Mouse (Mus musculus) heart, postnatal 10 days (tissue): ENCODE results near the gene Rraga. TPM values are rescaled to one million over a fixed set of nuclear protein-coding genes. Genes with fewer than 3 reads are reported as not detected.
"Not testable (repeated sequence)": the region's sequence is repeated elsewhere in the genome, so short reads cannot be mapped to it uniquely, and the experiment has no call there.

ENCODE experiments used
- DNase-seq, 2 experiments: peaks; one replicate each; pipeline ENCODE4 v3.0.0; 2021
- intact Hi-C: fragments of 180-260 bp; cut with DNase I; formaldehyde crosslinking; loops from one replicate; pipeline ENCODE4 v1.15.1; 2025
- total RNA-seq, 2 experiments: library from RNA; stranded (reverse); gene quantifications; 2 replicates each; pipeline ENCODE4 v1.2.3; 2021

Gene Rraga
- total RNA-seq, 2 experiments from 2014 or later, result 69.6 to 75.1 TPM

DNA sequence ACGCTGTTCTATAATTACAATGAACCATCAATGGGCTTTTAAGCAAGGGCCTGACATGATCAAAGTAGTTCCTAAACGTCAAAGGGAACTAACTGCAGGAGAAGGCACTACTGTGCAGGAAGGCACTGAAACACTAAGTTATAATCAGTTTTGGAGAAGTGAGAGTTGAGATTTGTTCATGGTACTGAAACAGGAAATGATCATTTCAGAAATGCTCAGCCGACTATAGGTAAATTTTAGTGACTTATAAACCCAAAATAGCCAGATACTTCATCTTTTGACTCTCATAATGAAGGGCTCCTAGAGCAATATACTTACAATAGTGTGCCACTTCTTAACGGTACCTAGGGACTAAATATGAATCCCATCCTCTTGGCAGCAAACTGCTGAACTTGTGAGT is 4.6 kb downstream of the Rraga start:
- intact Hi-C loops, result no loop called here
- DNase-seq, result no peak

DNA sequence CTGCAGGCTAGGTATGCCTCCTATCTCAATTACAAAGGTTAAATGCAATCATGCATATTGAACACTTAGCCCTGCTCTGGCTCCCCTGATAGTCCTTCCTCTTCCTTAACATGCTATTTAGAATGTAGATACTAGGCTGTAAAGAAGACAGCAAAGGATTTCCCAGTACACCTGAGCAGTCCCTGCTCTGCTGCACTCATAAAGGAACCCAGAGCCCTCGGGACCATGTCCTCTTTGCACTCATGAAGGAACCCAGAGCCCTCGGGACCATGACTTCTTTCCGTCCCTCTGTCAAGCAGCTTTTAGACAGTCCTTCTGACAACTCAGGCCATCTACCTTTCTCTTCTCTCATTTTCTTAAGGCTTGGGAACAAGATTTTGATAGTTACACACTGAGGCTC is 5.1 kb downstream of the Rraga start:
- no peak for DNase-seq
- intact Hi-C loops, result no loop called here

DNA sequence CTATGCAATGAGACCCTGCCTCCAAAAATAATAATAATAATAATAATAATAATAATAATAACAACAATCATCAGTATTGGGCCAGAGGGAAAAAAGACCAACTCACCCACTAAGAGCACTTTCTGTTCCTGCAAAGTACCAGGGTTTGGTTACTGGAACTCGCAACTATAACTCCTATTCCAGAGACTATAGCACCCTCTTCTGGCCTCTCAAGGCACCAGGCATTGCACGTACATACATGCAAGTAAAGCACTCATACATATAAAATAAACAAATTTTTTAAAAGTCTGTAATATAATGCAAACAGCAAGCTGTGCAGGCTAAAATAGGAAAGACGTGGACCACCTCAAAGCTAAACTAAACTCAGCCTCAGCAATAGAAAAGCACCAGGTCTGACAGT is 12.8 kb downstream of the Rraga start:
- no peak for DNase-seq
- intact Hi-C loops, result no loop called here

DNA sequence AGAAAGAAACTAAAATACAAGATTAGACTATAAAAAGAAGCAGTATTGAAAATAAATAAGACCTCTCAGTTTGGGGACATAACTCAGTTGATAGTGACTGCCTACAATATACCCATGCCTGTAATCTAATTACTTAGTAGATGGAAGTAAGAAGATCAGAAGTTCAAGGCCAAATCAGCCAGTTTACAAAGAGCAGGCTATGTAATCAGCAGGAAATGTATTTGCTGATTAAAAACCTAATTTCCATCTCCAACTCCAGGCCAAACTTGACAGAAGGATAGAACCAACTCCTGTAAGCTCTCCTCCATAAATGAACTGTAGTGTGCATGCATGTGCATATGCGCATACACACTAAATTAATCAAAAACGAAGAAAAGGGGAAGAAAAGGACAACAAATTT is 15.8 kb downstream of the Rraga start:
- DNase-seq, result no peak
- intact Hi-C loops, result no loop called here

DNA sequence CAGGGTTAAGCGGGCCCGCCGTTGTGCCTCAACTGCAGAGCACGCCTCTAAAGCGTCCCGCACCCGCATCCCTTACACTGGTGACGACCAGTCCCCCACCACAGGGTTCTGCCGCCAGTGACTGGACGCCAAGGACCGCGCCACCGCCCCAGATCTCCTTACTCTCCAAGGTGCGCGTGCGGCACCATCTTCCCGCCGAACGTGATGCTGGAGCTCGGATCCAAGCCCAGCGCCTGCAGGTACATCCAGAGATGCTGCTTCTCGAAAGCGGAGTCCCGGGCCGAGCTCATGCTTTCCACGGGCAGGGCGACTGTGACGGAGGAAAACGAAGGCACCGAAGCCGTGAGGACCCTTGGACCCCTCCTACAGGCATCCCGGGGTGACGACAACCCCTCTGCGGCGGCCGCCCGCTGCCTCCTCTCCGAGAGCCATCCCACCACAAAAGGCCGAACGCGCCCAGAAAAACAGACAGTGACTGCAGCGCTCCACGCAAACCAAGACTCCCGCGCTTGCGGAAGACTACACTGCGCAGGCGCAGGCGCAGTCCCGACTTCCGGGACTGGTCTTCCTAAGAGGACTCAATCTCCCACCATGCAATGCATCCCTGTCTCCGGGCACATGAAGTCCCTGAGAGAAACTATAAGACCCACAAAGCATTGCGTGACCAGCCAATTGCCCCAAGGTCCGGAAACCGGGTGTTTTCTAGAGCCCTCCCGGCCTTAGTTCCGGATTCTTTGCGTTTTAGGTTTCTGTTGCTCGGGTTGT is 36.2 kb downstream of the Rraga start, which contains the start of gene Haus6:
TSS of gene Haus6 (minus strand) at position 532 of the 765 bp plus-strand sequence.
- intact Hi-C loops, result loop anchor here (2.0 to 5.0 kb wide), 2 partner anchors 35 to 41 kb away; no protein-coding TSS in a partner anchor

DNA sequence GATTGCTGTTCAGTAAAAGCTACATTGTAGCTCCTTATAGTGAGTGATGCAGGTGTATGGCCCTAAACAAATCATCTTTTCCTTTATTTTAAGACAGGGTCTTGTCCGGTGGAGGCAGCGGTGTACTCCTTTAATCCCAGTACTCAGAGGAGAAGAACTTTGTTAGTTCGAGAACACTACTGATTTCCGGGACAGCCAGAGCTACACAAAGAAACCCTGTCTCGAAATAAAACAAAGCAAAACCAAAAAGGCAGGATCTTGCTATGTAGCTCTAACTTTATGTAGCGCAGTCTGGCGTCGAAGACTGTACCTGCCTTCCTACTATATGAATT is 36.8 kb downstream of the Rraga start:
- no peak for DNase-seq
- intact Hi-C loops, result loop anchor here (5.0 kb wide), 1 partner anchor 40 kb away; no protein-coding TSS in a partner anchor

More for the DNA sequence above, 36.2 kb downstream of the Rraga start, which contains the start of gene Haus6:
- peak; percentile 93 for DNase-seq

DNA sequence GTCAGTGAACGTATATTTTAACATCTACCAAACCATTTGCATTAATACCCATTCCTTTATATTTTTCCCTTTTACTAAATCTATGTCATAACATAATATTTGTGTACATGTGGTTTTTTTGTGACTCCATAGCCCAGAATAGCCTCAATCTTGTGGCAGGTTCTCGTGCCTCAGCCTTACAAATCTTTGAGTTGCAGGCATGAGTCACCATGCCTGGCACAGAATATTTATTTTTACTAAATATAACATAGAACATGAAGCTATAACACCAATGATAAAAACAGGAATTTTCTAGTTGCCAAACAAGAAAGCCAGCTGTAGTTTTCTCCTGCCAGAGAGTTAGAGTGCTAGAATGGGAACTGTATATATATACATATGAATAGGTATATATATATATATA is 45.0 kb downstream of the Rraga start:
- intact Hi-C loops, result no loop called here
- DNase-seq, result no peak

DNA sequence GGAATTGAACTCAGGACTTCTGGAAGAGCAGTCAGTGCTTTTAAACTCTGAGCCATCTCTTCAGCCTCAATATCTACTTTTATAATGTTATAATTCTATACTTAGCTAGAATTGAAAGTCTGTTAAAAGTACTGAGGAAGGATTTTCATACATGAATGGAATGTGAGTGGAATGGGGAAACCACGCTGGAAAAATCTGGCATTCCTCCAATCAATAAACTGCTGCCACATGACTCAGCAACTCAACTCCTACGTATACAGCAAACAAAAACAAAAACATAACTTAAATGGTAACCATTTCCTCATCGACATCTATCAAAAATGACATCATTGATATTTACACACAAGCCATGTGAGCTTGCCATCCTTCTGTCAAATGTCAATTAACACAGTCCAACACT is 46.6 kb downstream of the Rraga start:
- intact Hi-C loops, result loop anchor here (1.0 kb wide), 1 partner anchor 75 kb away; no protein-coding TSS in a partner anchor
- no peak for DNase-seq

DNA sequence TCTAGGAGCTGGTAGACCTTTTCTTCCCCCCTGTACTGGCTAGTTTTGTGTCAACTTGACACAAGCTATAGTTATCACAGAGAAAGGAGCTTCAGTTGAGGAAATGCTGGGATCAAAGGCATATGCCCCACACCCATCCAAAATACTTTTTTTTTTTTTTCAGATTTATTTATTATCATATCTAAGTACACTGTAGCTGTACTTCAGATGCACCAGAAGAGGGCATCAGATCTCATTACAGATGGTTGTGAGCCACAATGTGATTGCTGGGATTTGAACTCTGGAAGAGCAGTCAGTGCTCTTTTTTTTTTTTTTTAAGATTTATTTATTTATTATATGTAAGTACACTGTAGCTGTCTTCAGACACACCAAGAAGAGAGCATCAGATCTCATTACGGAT is 47.1 kb downstream of the Rraga start:
- not testable (repeated sequence) for DNase-seq
- intact Hi-C loops, result loop anchor here (1.0 kb wide), 1 partner anchor 75 kb away; no protein-coding TSS in a partner anchor

DNA sequence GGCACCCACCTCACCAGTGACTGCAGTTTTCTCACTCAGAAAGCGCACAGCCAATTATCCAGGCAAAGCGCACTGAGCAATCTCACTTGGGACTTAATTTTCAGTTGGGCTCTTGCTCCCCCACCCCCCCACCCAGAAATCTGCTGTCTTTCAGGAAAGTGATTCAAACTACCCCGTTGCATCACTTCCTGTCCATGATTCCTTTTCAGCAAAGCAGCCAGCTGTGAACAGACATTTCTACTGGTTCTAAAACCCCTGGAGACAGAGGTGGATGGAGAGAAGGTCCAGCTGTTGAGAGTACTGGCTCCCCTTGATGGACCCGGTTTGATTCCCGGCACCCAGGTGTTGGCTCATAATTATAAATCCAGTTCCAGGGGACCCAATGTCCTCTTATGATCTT is 50.0 kb downstream of the Rraga start:
- DNase-seq, result peak; percentile 18 to 24
- intact Hi-C loops, result no loop called here

DNA sequence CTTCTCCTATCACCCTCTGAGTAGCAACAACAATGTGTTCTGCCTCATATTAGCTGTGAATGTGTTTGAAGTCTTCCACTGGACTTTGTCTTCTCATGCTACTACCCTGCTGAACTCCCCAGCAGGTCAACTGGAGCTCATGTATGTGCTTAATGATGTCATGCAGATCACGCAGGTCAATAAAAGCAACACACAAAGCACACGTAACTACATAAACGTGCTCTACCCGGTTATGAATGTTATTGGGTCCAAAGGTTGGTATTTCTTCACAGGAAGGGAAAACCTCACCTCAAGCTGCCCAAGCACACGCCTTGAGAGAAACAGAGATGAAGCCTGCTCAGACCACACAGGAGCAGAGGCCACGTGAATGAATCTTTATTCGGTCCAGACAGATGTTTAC is 51.0 kb downstream of the Rraga start:
- intact Hi-C loops, DNase-seq: not testable (repeated sequence)

Other genes starting within 250 kb of the Rraga start
- gene Saxo1, start 17.3 kb upstream of the Rraga start, total RNA-seq, result not detected
- 10 to 100 TPM in 1 of 2 experiments, 1 to 10 TPM in 1; 8.1 to 10.6 TPM for gene Haus6, start 36.4 kb downstream of the Rraga start, total RNA-seq
- 100 to 1,000 TPM; 132 to 153 TPM for gene Plin2, start 94.4 kb downstream of the Rraga start, total RNA-seq
- gene Dennd4c, start 172.9 kb downstream of the Rraga start, total RNA-seq, result 10 to 100 TPM; 34.2 to 34.8 TPM